Mouse (Mus musculus): ENCODE results near the gene Faf2. TPM values are rescaled to one million over a fixed set of nuclear protein-coding genes. Genes with fewer than 3 reads are reported as not detected.

The Faf2 gene
- polyA plus RNA-seq, 1 experiment = 39.6 TPM

GRCm38 (mm10) chr13:54704890-54705289, 83.3 kb downstream of the Faf2 start:
- DNase-seq (ENCODE audit: extremely low spot score in 1 of 2, low spot score in 1 of 2) = no peak

GRCm38 (mm10) chr13:54710866-54711265, 89.3 kb downstream of the Faf2 start:
- DNase-seq (ENCODE audit: extremely low spot score in 1 of 2, low spot score in 1 of 2) = no peak

Other genes starting within 250 kb of the Faf2 start
- gene Thoc3, start 152.9 kb upstream of the Faf2 start, polyA plus RNA-seq (2012; rRNA removed) = 24.4 and 25.0 TPM in 2 replicates
- 17.1 and 18.6 TPM in 2 replicates for gene Simc1, start 118.0 kb upstream of the Faf2 start, polyA plus RNA-seq (2012; rRNA removed)
- gene 4833439L19Rik, start 56.3 kb upstream of the Faf2 start, polyA plus RNA-seq (2012; rRNA removed) = 165 and 175 TPM in 2 replicates
- gene Arl10, start 46.8 kb upstream of the Faf2 start, polyA plus RNA-seq (2012; rRNA removed) = 13.5 and 20.6 TPM in 2 replicates
- gene Nop16, start 31.7 kb upstream of the Faf2 start, polyA plus RNA-seq (2012; rRNA removed) = 24.5 and 29.3 TPM in 2 replicates
- 233 and 327 TPM in 2 replicates for gene Higd2a, start 31.6 kb upstream of the Faf2 start, polyA plus RNA-seq (2012; rRNA removed)
- 306 and 339 TPM in 2 replicates for gene Cltb, start 10.4 kb upstream of the Faf2 start, polyA plus RNA-seq (2012; rRNA removed)
- 133 and 142 TPM in 2 replicates for gene Rnf44, start 72.1 kb downstream of the Faf2 start, polyA plus RNA-seq (2012; rRNA removed)
- 0.15 and 0.22 TPM in 2 replicates for gene Cdhr2, start 79.7 kb downstream of the Faf2 start, polyA plus RNA-seq (2012; rRNA removed)
- gene Gprin1, start 128.1 kb downstream of the Faf2 start, polyA plus RNA-seq (2012; rRNA removed) = 82.2 and 88.5 TPM in 2 replicates
- gene Sncb, start 144.8 kb downstream of the Faf2 start, polyA plus RNA-seq (2012; rRNA removed) = 560 and 602 TPM in 2 replicates
- not detected in 2 replicates for gene Eif4e1b, start 162.2 kb downstream of the Faf2 start, polyA plus RNA-seq (2012; rRNA removed)
- gene Tspan17, start 167.6 kb downstream of the Faf2 start, polyA plus RNA-seq (2012; rRNA removed) = 48.2 and 57.8 TPM in 2 replicates